8 mouse cellular contexts compared by ENCODE assay signal in the genomic region with DNA sequence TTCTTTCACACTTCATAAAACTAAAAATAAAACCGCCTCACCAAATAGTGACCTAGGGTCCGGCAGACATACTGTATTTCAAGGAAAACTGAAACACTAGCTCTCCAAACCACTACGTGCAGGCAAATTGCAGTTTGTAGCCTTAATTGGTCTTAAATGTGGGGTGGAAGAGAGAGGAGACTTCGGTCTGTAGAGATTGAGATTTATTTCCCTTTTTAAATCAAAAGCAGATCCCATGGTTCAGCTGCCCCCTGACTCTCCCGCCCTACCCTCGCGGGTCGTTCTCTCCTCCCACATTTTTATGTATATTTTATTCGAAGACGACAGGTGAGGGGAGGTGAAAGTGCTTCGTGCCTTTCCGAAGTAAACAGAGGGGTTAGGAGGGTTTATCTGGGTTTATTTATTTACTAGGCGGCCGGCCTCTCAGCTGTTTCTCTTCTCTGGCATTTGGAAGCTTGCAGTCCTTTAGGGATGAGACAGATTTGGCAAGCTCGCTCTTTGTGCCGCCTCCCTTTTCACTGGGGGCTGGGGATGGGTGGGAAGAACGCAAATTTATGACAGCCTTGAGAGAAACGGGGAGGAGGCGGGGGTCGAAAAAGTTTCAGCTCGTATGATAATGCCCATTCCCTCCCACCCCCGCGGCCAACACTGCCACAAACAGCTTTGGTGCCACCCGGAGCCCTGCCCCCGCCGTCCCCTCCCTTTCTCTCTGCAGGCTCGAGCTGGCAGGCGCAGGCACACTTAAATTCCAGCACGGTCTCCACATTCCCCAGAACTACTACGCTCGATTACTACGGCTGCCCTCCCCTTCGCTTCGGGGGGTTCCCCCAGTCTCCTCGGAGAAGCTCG. TPM values are rescaled to one million over a fixed set of nuclear protein-coding genes. Genes with fewer than 3 reads are reported as not detected.
DNase-seq lines count a peak whose midpoint lies in the region; ATAC-seq and TF ChIP-seq lines count a peak whose summit lies in the region.

No protein-coding gene starts in this region.

- H3K27ac ChIP-seq in left cerebral cortex, adult 2 months: peak overlapping the region; percentile 85
- peak overlapping the region; percentile 44 for H3K27ac ChIP-seq in bone marrow macrophage, adult 2 months (ENCODE audit: insufficient read depth, low read depth, low read length)
- H3K27ac ChIP-seq in liver, embryonic 11.5 days (ENCODE audit: low read depth, low read length): peak overlapping the region; percentile 27; the same call in 1 of the 2 replicates
- H3K27ac ChIP-seq in neural tube, embryonic 15.5 days (replicated peaks): peak overlapping the region; percentile 98

- intact Hi-C loops in left cerebral cortex, adult 2 months (cut with DNase I): loop anchor here (5.0 kb wide), 2 partner anchors 72 to 137 kb away; no protein-coding TSS in a partner anchor

- peak overlapping the region; percentile 56 for H3K9ac ChIP-seq in liver, embryonic 11.5 days (ENCODE audit: low read depth, low read length)
- H3K9ac ChIP-seq in neural tube, embryonic 15.5 days (replicated peaks): peak overlapping the region; percentile 74

- H3K4me2 ChIP-seq in liver, embryonic 11.5 days: peak overlapping the region; percentile 100
- H3K4me2 ChIP-seq in neural tube, embryonic 15.5 days: peak overlapping the region; percentile 98

- H3K27me3 ChIP-seq in liver, embryonic 11.5 days (replicated peaks; ENCODE audit: control insufficient read depth, insufficient read depth, low read length): peaks cover 34% of the 10 kb centered on the region
- H3K27me3 ChIP-seq in neural tube, embryonic 15.5 days (replicated peaks): peaks cover 5% of the 10 kb centered on the region; the same call in 1 of the 2 replicates

- TF ChIP-seq CTCF in left cerebral cortex, adult 2 months (IDR thresholded peaks at IDR 0.05): no peak
- TF ChIP-seq CTCF in bone marrow macrophage, adult 2 months (IDR thresholded peaks at IDR 0.05; ENCODE audit: low read depth, low read length): no peak

- whole genome bisulfite sequencing in liver, embryonic 11.5 days: 3% methylated on average over 36 of the region's 36 CpGs
- WGBS in neural tube, embryonic 15.5 days: 2% methylated on average over 34 of the region's 36 CpGs

- peak overlapping the region; percentile 96 for H3K4me3 ChIP-seq in left cerebral cortex, adult 2 months
- H3K4me3 ChIP-seq in bone marrow macrophage, adult 2 months (ENCODE audit: insufficient read depth, low read length): peak overlapping the region; percentile 84
- peak overlapping the region; percentile 66 for H3K4me3 ChIP-seq in liver, embryonic 11.5 days (ENCODE audit: low read depth, low read length)
- peak overlapping the region; percentile 64 for H3K4me3 ChIP-seq in neural tube, embryonic 15.5 days (replicated peaks)

- H3K4me1 ChIP-seq in bone marrow macrophage, adult 2 months (ENCODE audit: control insufficient read depth, insufficient read depth, low read length): peaks cover 8% of the 10 kb centered on the region
- 0 out of 2 replicates have a peak, but pooled peaks cover 3% of the 10 kb centered on the region for H3K4me1 ChIP-seq in liver, embryonic 11.5 days (replicated peaks; ENCODE audit: control insufficient read depth, insufficient read depth, low read length)
- peaks cover 27% of the 10 kb centered on the region for H3K4me1 ChIP-seq in neural tube, embryonic 15.5 days

- ATAC-seq in hematopoietic stem cell, adult 5-6 weeks (replicated peaks in 1 of 2; ENCODE audit: insufficient read depth in 1 of 2, low FRiP score in 2 of 2, low TSS enrichment in 1 of 2, low read depth in 1 of 2, poor library complexity in 2 of 2, severe bottlenecking in 2 of 2): peak; percentile 17 to 19; a peak in 3 of 4 replicates
- peak; percentile 38; the same call in 1 of the 2 replicates for ATAC-seq in liver, embryonic 11.5 days (replicated peaks; ENCODE audit: low FRiP score)
- ATAC-seq in neural tube, embryonic 15.5 days (ENCODE audit: low FRiP score): peak; percentile 70

- no peak for DNase-seq in left cerebral cortex, adult 2 months (ENCODE audit: extremely low spot score in 1 of 2, low spot score in 2 of 2)
- DNase-seq in left cerebral cortex, adult 18-20 months (ENCODE audit: low spot score in 2 of 2): no peak
- peak; percentile 31 for DNase-seq in liver, embryonic 11.5 days (ENCODE audit: low spot score)
- DNase-seq in spleen, postnatal 4 days (ENCODE audit: low spot score in 2 of 2): no peak
- no peak for DNase-seq in cerebellum, adult 9-11 months

- no peak for TF ChIP-seq POLR2A in bone marrow macrophage, adult 2 months (IDR thresholded peaks at IDR 0.05; ENCODE audit: borderline replicate concordance, low read depth, low read length)

- H3K36me3 ChIP-seq in liver, embryonic 11.5 days (ENCODE audit: control insufficient read depth, insufficient read depth, low read length): no peaks in the 10 kb centered on the region
- no peaks in the 10 kb centered on the region for H3K36me3 ChIP-seq in neural tube, embryonic 15.5 days

- no peaks in the 10 kb centered on the region for H3K9me3 ChIP-seq in liver, embryonic 11.5 days (ENCODE audit: control insufficient read depth, low read length)
- H3K9me3 ChIP-seq in neural tube, embryonic 15.5 days (replicated peaks): no peaks in the 10 kb centered on the region

RNA-seq across cellular contexts. Expression of gene Smarca2, which starts 0.7 kb away (rescaled TPM):
- 100 to 1,000 TPM; 280 to 296 TPM for total RNA-seq in left cerebral cortex, adult 2 months (2021)
- total RNA-seq in left cerebral cortex, adult 18-20 months (2021): 100 to 1,000 TPM; 258 to 271 TPM
- polyA plus RNA-seq in bone marrow macrophage, adult 2 months (2012; ENCODE audit: insufficient read depth, insufficient read length, missing spikeins): 58.9 and 73.9 TPM in 2 replicates
- 163 and 207 TPM in 2 replicates for total RNA-seq in hematopoietic stem cell, adult 5-6 weeks (2017)
- polyA plus RNA-seq in liver, embryonic 11.5 days (2014; fragmentation: Nextera tagmentation; extraction: Ambion mirVana): 16.1 and 16.3 TPM in 2 replicates
- 84.5 and 99.7 TPM in 2 replicates for polyA plus RNA-seq in neural tube, embryonic 15.5 days (2015; fragmentation: Nextera tagmentation; extraction: Ambion mirVana)

Comparison
In these comparisons a context has a peak if more than half of its experiments do, and no peak if none do; other contexts are left out.
1. H3K27ac ChIP-seq: peak in every context shown above with its lines; median percentile 98 in neural tube, embryonic 15.5 days; 85 in left cerebral cortex, adult 2 months; 44 in bone marrow macrophage, adult 2 months; 27 in liver, embryonic 11.5 days.
2. ATAC-seq: peak in every context shown above with its lines; median percentile 70 in neural tube, embryonic 15.5 days; 38 in liver, embryonic 11.5 days; 18 in hematopoietic stem cell, adult 5-6 weeks.